Mouse (Mus musculus): Measurements from ENCODE around the gene Dab1.

Gene Dab1

GRCm38 (mm10) chr4:103700392-103700791, 81.2 kb downstream of the Dab1 start:
- no peak for DNase-seq (ENCODE audit: low spot score)

- no peak for DNase-seq (ENCODE audit: low spot score)
Measured at GRCm38 (mm10) chr4:103702137-103702536, 83.0 kb downstream of the Dab1 start.

GRCm38 (mm10) chr4:103704477-103704876, 85.3 kb downstream of the Dab1 start:
- no peak for DNase-seq (ENCODE audit: low spot score)

- DNase-seq (ENCODE audit: low spot score) = no peak
Measured at GRCm38 (mm10) chr4:103706501-103706900, 87.3 kb downstream of the Dab1 start.

GRCm38 (mm10) chr4:103707140-103707539, 88.0 kb downstream of the Dab1 start:
- no peak for DNase-seq (ENCODE audit: low spot score)

GRCm38 (mm10) chr4:103711353-103711752, 92.2 kb downstream of the Dab1 start:
- no peak for DNase-seq (ENCODE audit: low spot score)

GRCm38 (mm10) chr4:103713921-103714320, 94.8 kb downstream of the Dab1 start:
- no peak for DNase-seq (ENCODE audit: low spot score)

GRCm38 (mm10) chr4:103714991-103715390, 95.8 kb downstream of the Dab1 start:
- DNase-seq (ENCODE audit: low spot score) = no peak

GRCm38 (mm10) chr4:103715568-103715967, 96.4 kb downstream of the Dab1 start:
- DNase-seq (ENCODE audit: low spot score) = no peak

GRCm38 (mm10) chr4:103722738-103723137, 103.6 kb downstream of the Dab1 start:
- no peak for DNase-seq (ENCODE audit: low spot score)

- DNase-seq (ENCODE audit: low spot score) = no peak
Measured at GRCm38 (mm10) chr4:103726486-103726885, 107.3 kb downstream of the Dab1 start.

- no peak for DNase-seq (ENCODE audit: low spot score)
Measured at GRCm38 (mm10) chr4:103737185-103737584, 118.0 kb downstream of the Dab1 start.

- no peak for DNase-seq (ENCODE audit: low spot score)
Measured at GRCm38 (mm10) chr4:103751249-103751855, 132.2 kb downstream of the Dab1 start.

GRCm38 (mm10) chr4:103754561-103754960, 135.4 kb downstream of the Dab1 start:
- DNase-seq (ENCODE audit: low spot score) = no peak

- no peak for DNase-seq (ENCODE audit: low spot score)
Measured at GRCm38 (mm10) chr4:103757241-103757640, 138.1 kb downstream of the Dab1 start.

GRCm38 (mm10) chr4:103762416-103762815, 143.3 kb downstream of the Dab1 start:
- DNase-seq (ENCODE audit: low spot score) = no peak

- no peak for DNase-seq (ENCODE audit: low spot score)
Measured at GRCm38 (mm10) chr4:103775712-103776111, 156.6 kb downstream of the Dab1 start.

- no peak for DNase-seq (ENCODE audit: low spot score)
Measured at GRCm38 (mm10) chr4:103781398-103781797, 162.2 kb downstream of the Dab1 start.

- no peak for DNase-seq (ENCODE audit: low spot score)
Measured at GRCm38 (mm10) chr4:103783561-103784247, 164.5 kb downstream of the Dab1 start.

- DNase-seq (ENCODE audit: low spot score) = no peak
Measured at GRCm38 (mm10) chr4:103793589-103794312, 174.6 kb downstream of the Dab1 start.

GRCm38 (mm10) chr4:103796416-103796815, 177.3 kb downstream of the Dab1 start:
- no peak for DNase-seq (ENCODE audit: low spot score)

- no peak for DNase-seq (ENCODE audit: low spot score)
Measured at GRCm38 (mm10) chr4:103802439-103802838, 183.3 kb downstream of the Dab1 start.

- DNase-seq (ENCODE audit: low spot score) = no peak
Measured at GRCm38 (mm10) chr4:103804461-103804860, 185.3 kb downstream of the Dab1 start.
